Mouse (Mus musculus) testis, adult 2 months (tissue): ENCODE results near the gene Terb2. TPM values are rescaled to one million over a fixed set of nuclear protein-coding genes. Genes with fewer than 3 reads are reported as not detected.

Experiments
- H3K27ac ChIP-seq: fragments of 200-500 bp; 2 replicates; pipeline ENCODE4 v1.5.1; 2012; ENCODE audit warnings: low read depth, low read length; ENCODE audit not compliant: control insufficient read depth, insufficient read depth
- H3K27me3 ChIP-seq: fragments of 200-500 bp; 2 replicates; pipeline ENCODE4 v1.6.1; 2012; ENCODE audit warnings: mild to moderate bottlenecking, low read length, moderate library complexity; ENCODE audit not compliant: control insufficient read depth, insufficient read depth
- H3K36me3 ChIP-seq: fragments of 200-500 bp; 2 replicates; pipeline ENCODE4 v1.6.1; 2012; ENCODE audit warnings: mild to moderate bottlenecking, low read length; ENCODE audit not compliant: control insufficient read depth, insufficient read depth
- H3K4me1 ChIP-seq: fragments of 200-500 bp; 2 replicates; pipeline ENCODE4 v1.6.1; 2012; ENCODE audit warnings: low read length; ENCODE audit not compliant: control insufficient read depth, insufficient read depth
- H3K4me3 ChIP-seq: fragments of 200-500 bp; 2 replicates; pipeline ENCODE4 v1.5.1; 2012; ENCODE audit warnings: low read depth, mild to moderate bottlenecking, low read length, moderate library complexity, mixed read lengths; ENCODE audit not compliant: control insufficient read depth
- CTCF ChIP-seq: fragments of 200-500 bp; IDR thresholded peaks from 2 replicates; pipeline ENCODE4 v1.5.1; 2012; ENCODE audit warnings: low read depth, mild to moderate bottlenecking, inconsistent platforms, low read length, moderate library complexity; ENCODE audit not compliant: control insufficient read depth, insufficient read depth, insufficient replicate concordance
- POLR2A ChIP-seq: fragments of 200-500 bp; IDR thresholded peaks from 2 replicates; pipeline ENCODE4 v1.6.1; 2012; ENCODE audit warnings: low read depth, mild to moderate bottlenecking, inconsistent platforms, low read length, moderate library complexity; ENCODE audit not compliant: control insufficient read depth
- polyA plus RNA-seq: library from polyadenylated mRNA; depleted of rRNA; stranded (reverse); fragments of >200 nt; gene quantifications from 2 replicates; pipeline ENCODE4 v1.2.3, GENCODE M21; 2012

Terb2 gene
- polyA plus RNA-seq, 1 experiment = 1.6 TPM

GRCm38 (mm10) chr2:122218234-122218633 lies 32.2 kb downstream of the Terb2 start:
- Histone ChIP-seq H3K27ac (no peak overlapping the region), H3K27me3 (no peaks in the 10 kb centered on the region), H3K4me3 (no peak overlapping the region), H3K36me3 (no peaks in the 10 kb centered on the region), H3K4me1 (peaks cover 5% of the 10 kb centered on the region; the same call in 1 of the 2 replicates)
- TF ChIP-seq CTCF = no peak
- no peak for TF ChIP-seq POLR2A

GRCm38 (mm10) chr2:122221378-122221777 lies 35.3 kb downstream of the Terb2 start:
- H3K27me3 ChIP-seq = no peaks in the 10 kb centered on the region
- no peak for TF ChIP-seq CTCF
- TF ChIP-seq POLR2A = no peak
- no peak overlapping the region for H3K4me3 ChIP-seq
- H3K27ac ChIP-seq = no peak overlapping the region
- no peaks in the 10 kb centered on the region for H3K36me3 ChIP-seq
- H3K4me1 ChIP-seq = peaks cover 5% of the 10 kb centered on the region; the same call in 1 of the 2 replicates

- Histone ChIP-seq H3K27ac (no peak overlapping the region), H3K27me3 (no peaks in the 10 kb centered on the region), H3K4me1 (peaks cover 5% of the 10 kb centered on the region; the same call in 1 of the 2 replicates), H3K4me3 (no peak overlapping the region), H3K36me3 (no peaks in the 10 kb centered on the region)
- no peak for TF ChIP-seq CTCF
Observed at GRCm38 (mm10) chr2:122221798-122222197, 35.7 kb downstream of the Terb2 start.

GRCm38 (mm10) chr2:122222272-122222671 lies 36.2 kb downstream of the Terb2 start:
- Histone ChIP-seq H3K4me1 (peaks cover 5% of the 10 kb centered on the region; the same call in 1 of the 2 replicates), H3K27me3 (no peaks in the 10 kb centered on the region), H3K4me3 (no peak overlapping the region), H3K27ac (no peak overlapping the region), H3K36me3 (no peaks in the 10 kb centered on the region)
- TF ChIP-seq POLR2A (no peak), CTCF (no peak)

- no peaks in the 10 kb centered on the region for H3K36me3 ChIP-seq
- no peak for TF ChIP-seq POLR2A
- no peak for TF ChIP-seq CTCF
Observed at GRCm38 (mm10) chr2:122223654-122224053, 37.6 kb downstream of the Terb2 start.

GRCm38 (mm10) chr2:122230395-122230794 lies 44.3 kb downstream of the Terb2 start:
- Histone ChIP-seq H3K36me3 (no peaks in the 10 kb centered on the region; the same call in 1 of the 2 replicates), H3K27ac (no peak overlapping the region), H3K4me3 (no peak overlapping the region), H3K27me3 (no peaks in the 10 kb centered on the region), H3K4me1 (peaks cover 8% of the 10 kb centered on the region)
- TF ChIP-seq CTCF = no peak
- TF ChIP-seq POLR2A = no peak

More at GRCm38 (mm10) chr2:122223654-122224053, 37.6 kb downstream of the Terb2 start:
- H3K4me3 ChIP-seq = no peak overlapping the region
- no peaks in the 10 kb centered on the region for H3K27me3 ChIP-seq
- H3K27ac ChIP-seq = no peak overlapping the region
- H3K4me1 ChIP-seq = peaks cover 5% of the 10 kb centered on the region; the same call in 1 of the 2 replicates

- no peak for TF ChIP-seq POLR2A
- TF ChIP-seq CTCF = no peak
- peaks cover 14% of the 10 kb centered on the region for H3K4me1 ChIP-seq
- peaks cover 1% of the 10 kb centered on the region; the same call in 1 of the 2 replicates for H3K36me3 ChIP-seq
- no peaks in the 10 kb centered on the region for H3K27me3 ChIP-seq
- no peak overlapping the region for H3K4me3 ChIP-seq
- H3K27ac ChIP-seq = no peak overlapping the region
Observed at GRCm38 (mm10) chr2:122231616-122232015, 45.5 kb downstream of the Terb2 start.

- Histone ChIP-seq H3K27ac (no peak overlapping the region), H3K27me3 (no peaks in the 10 kb centered on the region), H3K4me3 (no peak overlapping the region), H3K36me3 (peaks cover 1% of the 10 kb centered on the region; the same call in 1 of the 2 replicates), H3K4me1 (peaks cover 14% of the 10 kb centered on the region)
- TF ChIP-seq POLR2A (no peak), CTCF (no peak)
Observed at GRCm38 (mm10) chr2:122233341-122233740, 47.3 kb downstream of the Terb2 start.
